Mouse (Mus musculus) left cerebral cortex, postnatal 14 days (tissue): ENCODE results near the gene Clk1. TPM values are rescaled to one million over a fixed set of nuclear protein-coding genes. Genes with fewer than 3 reads are reported as not detected.

Source experiments
- DNase-seq, 2 experiments: peaks; one replicate each; pipeline ENCODE4 v3.0.0; 2021 to 2022; ENCODE audit warnings: low spot score in 2 of 2, mixed read lengths in 1 of 2
- intact Hi-C: fragments of 180-260 bp; cut with DNase I; formaldehyde crosslinking; loops from one replicate; pipeline ENCODE4 v1.15.1; 2025
- long read RNA-seq, 2 experiments: library from polyadenylated mRNA; stranded (forward); transcript quantifications; one replicate each; pipeline ENCODE4 v2.0.0; 2021
- total RNA-seq, 2 experiments: library from RNA; stranded (reverse); gene quantifications; 2 replicates each; pipeline ENCODE4 v1.2.3; 2021

The Clk1 gene
- 100 to 1,000 TPM in 1 of 2 experiments, 10 to 100 TPM in 1; 95.1 to 107 TPM for total RNA-seq
- long read RNA-seq, experiment 1, full-length matches to known transcripts: 5 of 10 reads
- long read RNA-seq, experiment 1, partial matches to known transcripts: 3 of 10 reads
- long read RNA-seq, experiment 1, other reads (novel, unspliced or antisense): 2 of 10 reads
- long read RNA-seq, experiment 2, full-length matches to known transcripts: 21 of 25 reads
- long read RNA-seq, experiment 2, partial matches to known transcripts: 1 of 25 reads
- long read RNA-seq, experiment 2, other reads (novel, unspliced or antisense): 3 of 25 reads

DNA sequence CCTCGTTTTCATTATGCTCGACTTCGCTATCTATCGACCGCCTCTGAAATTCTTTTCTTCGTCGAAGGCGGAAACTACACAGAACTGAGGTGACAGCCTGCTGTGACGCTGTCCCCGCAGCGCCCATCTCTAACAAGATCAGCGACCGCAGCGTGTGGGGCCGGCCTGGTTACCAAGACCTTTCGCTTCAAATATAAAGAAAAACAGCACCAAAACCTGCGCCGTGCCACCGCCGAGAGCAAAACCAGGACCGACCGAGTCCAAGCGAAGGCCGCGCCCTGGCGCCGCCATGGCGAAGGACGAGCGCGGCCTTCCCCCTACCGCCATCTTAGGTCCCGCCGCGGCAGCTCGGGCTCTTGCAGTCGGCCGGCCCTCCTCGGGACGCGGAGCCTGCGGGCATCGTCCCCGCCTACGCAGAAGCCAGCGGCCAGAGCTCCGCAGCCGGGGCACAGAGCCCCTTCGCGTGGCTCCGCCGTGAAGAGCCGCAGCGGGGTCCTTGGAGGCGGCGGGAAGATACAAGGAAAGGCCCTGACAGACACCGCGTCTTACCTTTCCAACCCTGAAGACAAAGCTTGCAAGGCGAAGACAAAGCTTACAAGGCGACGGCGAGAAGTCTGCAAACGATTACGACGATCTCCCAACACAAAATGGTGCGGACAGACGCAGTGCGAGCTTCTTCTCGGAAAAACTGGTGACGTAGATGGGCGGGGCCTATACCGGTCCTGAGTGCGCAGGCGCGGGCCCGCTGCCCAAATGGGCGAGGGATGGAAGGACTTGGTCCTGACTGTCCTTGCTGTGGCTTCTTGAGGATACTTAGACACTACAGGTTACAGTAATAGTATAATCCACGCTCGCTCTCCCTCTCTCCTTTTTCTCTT is at the start of gene Clk1:
Clk1 (minus strand) TSS at position 696 of the 878 bp plus-strand sequence.
- intact Hi-C loops: loop anchor here (2.0 kb wide), 1 partner anchor 21 kb away; the partner anchor contains the start of genes Nif3l1 and Ppil3
- peak; percentile 96 for DNase-seq

DNA sequence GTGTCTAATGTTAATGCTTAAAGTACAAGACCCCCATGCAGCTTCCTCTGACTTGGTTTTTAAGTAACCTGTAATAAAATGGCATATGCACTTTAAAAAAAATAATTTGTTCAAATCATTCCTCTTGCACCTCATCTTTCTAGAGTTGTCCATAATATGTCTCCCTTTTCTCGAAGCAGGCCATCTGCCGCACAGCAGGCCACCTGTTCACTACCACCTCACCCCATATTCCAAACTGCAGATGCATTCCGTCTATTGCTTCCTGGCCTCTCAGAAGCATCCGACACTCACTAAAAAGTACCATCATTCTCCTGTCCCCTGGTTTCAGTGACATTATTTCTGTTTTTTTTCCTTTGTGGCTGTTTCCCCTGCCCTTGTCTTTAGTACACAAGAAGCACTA is 41.7 kb upstream of the Clk1 start:
- no peak for DNase-seq
- intact Hi-C loops: no loop called here

DNA sequence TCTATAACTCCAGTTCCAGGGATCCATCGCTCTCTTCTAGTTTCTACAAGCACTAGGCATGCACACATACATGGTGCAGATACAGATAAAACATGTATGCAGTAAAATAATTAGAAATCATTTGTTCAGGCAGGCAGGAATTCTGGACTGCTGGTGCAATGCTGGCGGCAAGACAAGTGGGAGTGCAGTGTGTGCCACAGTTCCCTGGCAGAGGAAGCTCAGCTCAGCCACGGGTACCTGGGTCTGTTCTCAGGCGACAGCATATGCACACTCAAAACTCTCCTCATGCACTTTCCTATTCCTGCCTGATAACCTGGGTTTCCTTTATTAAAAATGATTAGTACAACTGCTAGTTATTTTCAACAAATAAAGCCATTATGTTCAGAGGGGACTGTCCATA is 41.2 kb upstream of the Clk1 start:
- intact Hi-C loops: no loop called here
- DNase-seq: no peak

DNA sequence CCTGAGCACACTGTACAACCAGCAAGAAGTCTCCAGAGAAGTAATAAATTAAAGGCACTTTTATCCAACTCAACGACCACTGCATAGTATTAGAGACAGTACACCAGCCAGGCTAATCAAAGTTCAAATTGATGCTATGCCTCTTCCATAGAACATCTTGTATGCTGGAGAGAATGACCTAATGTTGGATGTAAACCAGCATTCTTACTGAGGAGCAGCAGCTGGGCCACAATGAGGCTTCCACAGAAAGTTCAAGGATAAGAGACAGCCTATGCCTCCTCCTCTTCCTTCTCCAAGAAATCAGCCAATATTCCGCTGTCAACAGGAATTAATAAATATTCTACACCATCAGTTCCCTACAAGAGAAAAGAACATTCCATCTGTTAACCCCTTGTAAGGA is 40.1 kb upstream of the Clk1 start:
- DNase-seq: no peak
- intact Hi-C loops: no loop called here

DNA sequence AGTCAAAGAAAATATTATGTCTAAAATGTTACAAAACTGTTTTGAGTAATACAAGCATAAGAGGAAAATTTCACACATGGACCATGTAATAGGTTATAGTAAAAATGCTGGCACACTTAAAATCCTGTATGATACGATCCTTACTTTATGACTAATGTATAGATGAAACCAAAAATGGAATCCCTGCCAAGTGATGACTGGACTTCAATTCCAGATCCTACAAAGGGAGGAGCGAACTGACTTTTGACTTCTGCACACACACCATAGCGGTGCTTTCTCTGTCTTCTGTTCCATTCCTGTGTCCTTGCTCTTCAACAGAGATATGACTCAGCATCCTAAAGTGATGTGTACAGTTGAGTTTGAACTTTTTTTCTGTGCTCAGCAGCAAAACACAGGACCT is 36.7 kb upstream of the Clk1 start:
- intact Hi-C loops: no loop called here
- DNase-seq: no peak

DNA sequence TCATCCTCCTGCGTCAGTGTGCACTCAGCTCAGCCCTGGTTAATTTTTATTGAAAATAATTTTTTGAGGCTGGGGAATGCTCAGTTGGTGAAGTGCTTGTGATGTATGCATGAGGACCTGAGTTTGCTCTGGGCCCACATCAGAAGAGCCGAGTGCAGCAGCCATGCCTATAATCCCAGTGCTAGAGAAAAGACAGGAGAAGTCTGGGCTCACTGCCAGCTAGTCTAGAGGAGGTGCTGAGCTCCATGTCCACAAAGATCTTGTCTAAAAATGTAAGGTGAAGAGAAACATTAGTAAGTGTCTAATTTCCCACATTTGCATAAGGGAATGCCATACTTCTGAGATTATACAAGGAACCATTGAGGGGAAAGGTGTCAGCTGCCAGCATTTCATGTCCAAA is 35.0 kb upstream of the Clk1 start:
- peak in 1 of 2 experiments; percentile 26 for DNase-seq
- intact Hi-C loops: no loop called here

DNA sequence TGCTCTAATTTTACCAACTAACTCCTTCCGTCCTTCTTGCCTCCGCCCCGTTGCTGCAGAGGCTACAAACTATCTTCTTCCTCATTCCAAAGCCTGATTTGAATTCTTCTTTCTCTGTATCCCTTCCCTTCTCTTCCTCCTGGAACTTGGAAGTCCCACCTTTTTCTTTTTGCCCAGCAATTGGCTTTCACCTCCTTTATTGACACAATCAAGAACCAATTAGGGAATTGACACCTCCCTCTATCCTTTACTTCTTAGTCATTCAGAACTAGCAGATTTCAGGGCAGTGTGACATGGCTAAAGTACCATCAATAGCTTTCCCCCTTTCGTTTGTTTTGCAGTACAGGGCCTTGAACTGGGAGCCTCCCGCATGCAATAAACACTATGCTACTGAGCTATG is 34.3 kb upstream of the Clk1 start:
- no peak for DNase-seq
- intact Hi-C loops: no loop called here

DNA sequence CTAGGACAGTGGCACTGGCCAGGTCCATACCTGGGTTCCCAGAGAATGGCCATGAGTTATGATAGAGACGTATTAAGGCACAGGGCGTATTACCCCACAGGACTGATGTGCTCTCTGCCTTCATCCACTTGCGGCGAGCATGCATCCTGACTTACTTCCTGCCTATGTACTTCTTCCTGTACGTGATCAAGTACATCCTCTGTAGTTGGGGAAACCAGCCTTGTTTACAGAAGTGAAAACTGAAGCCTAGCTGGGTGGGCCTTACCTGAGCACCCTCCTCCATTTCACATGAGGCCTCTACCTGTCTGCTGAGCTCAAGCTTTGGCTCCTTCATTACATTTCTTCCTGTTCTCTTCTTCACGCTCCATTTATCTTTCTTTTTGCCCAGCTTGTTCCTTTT is 30.4 kb upstream of the Clk1 start:
- intact Hi-C loops: no loop called here
- DNase-seq: no peak

DNA sequence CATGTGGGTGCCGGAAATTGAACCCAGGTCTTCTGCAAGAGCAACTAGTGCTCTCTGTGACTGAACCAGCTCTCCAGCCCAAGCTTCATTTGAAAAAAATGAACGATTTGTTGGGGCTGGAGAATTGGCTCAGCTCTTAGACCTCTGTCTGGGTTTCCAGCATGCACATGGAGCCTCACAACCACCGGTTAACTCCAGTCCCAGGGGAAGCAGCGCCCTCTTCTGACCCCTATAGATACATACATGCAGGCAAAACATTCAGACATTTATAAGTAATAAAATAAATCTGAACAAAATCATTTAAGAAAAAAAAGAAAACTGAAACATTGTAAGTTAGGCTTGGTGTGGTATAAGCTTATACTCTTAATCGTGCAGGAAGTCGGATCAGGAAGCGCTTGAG is 24.5 kb upstream of the Clk1 start:
- intact Hi-C loops: no loop called here
- DNase-seq: no peak

DNA sequence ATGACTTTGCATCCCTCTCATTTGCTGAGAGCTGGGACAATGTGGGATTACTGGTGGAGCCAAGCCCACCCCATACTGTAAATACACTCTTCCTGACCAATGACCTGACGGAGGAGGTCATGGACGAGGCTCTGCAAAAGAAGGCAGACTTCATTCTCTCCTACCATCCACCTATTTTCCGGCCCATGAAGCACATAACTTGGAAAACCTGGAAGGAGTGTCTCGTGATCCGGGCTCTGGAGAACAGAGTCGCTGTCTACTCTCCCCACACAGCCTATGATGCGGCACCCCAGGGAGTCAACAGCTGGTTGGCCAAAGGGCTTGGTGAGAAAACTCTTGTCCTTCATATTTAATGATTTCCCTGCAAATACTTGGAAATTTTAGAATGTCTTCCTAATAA is 23.9 kb upstream of the Clk1 start:
- intact Hi-C loops: no loop called here

DNA sequence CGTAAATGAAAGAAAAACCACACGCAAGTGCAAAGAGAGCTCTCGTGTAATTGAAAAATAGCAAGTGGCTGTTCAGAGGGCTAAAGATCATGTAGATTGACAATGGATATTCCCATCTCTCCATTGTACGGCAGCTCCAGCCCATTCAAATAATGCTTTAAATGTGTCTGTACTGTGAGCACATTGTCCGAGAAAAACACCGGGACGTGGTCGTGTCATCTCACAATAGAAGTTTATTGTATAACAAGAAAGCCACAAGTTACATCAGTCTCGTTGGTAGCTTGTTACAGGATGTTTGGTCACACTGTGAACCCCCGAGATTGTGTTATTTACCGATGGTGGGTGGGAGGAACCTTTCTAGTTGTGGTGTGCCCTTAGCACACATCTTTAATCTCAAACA is 22.0 kb upstream of the Clk1 start:
- intact Hi-C loops: loop anchor here (2.0 kb wide), 1 partner anchor 23 kb away; no protein-coding TSS in a partner anchor
- no peak for DNase-seq

More for the DNA sequence above, 23.9 kb upstream of the Clk1 start:
- no peak for DNase-seq

DNA sequence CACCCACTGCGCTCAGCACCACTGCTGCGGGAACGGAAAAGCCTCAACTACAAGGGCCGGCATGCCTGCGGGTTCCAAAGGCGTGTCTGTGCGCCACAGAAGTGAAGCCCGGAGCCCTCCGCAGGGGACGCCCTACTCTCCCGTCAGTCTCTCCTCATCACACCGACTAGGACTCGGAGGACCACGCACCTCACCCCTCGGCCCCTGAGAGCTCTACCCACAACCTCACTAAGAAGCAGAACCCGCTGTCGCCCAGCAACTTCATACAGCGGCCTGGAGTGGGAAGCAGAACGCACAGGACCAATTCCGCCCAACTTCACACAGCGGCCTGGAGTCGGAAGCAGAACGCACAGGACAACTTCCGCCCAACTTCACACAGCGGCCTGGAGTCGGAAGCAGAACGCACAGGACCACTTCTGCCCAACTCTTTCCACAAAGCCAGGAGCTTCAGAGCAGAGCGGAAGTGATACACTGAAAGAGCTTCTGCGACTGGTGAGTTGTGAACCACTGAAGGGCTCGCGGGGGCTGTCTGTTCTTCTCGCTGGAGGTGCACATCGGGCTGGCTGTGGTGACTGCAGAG is 21.4 kb upstream of the Clk1 start, which contains the start of the genes Nif3l1 and Ppil3:
Nif3l1 (plus strand) TSS at position 9 of the 580 bp plus-strand sequence.
Ppil3 (minus strand) TSS at position 344 of the 580 bp plus-strand sequence.
- intact Hi-C loops: loop anchor here (2.0 kb wide), 1 partner anchor 22 kb away; no protein-coding TSS in a partner anchor
- peak; percentile 91 to 95 for DNase-seq

DNA sequence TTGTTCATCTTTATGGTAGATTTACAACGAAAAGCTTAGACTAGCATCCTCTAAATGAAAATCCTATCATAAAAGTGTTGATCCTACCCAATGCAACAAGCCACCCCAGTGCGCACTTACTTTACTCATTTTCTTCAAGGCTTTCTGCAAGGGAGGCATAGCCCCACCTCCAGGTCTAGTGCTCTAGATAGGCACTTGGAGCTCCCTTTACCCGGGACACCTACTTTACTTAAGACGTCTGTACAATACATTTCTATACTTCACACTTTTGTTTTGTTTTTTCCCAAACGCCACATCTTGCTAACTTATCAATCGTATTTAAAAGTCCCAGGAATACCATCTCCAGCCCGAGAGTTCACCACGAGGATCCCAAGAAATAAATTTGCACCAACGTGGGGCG is 20.8 kb upstream of the Clk1 start:
- intact Hi-C loops: loop anchor here (2.0 kb wide), 1 partner anchor 22 kb away; no protein-coding TSS in a partner anchor
- no peak for DNase-seq

DNA sequence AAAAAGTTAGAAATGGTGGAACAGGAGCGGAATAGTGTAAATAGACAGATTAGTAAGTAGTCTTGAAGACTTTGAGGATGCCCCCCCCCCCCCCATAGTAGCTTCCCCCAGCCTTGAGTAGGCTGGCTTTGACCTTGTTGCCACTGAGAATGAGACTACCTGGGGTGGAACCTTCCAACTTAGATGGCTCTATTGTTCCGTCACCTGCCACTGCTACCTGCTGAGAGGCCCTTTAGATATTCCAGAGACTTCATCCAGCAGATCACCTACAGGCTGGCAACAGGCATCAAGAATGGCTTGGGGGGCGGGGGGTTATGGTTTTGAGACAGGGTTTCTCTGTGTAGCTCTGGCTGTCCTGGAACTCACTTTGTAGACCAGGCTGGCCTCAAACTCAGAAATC is 685 bp upstream of the Clk1 start:
- intact Hi-C loops: no loop called here

DNA sequence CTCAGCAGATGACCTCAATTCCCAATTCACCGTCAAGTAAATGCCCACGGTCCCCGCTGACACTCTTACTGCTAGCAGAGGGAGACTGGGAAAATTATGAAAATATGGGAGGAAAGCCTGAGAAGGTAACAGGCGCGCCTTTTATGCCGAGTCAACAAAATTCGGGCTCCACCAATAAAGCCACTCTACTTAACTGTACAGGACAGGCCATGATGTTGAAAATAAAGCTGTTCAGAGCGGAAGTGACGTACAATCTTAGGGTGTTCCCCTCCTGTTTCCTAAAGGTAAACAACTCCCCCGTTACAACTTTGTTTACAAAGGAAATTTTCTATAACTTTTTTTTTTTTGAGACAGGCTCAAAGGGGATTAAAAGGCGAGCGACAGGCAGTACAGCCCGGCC is 987 bp downstream of the Clk1 start:
- intact Hi-C loops: loop anchor here (2.0 kb wide), 1 partner anchor 22 kb away; the partner anchor contains the start of genes Nif3l1 and Ppil3
- DNase-seq: no peak

More for the DNA sequence above, 685 bp upstream of the Clk1 start:
- DNase-seq: no peak

DNA sequence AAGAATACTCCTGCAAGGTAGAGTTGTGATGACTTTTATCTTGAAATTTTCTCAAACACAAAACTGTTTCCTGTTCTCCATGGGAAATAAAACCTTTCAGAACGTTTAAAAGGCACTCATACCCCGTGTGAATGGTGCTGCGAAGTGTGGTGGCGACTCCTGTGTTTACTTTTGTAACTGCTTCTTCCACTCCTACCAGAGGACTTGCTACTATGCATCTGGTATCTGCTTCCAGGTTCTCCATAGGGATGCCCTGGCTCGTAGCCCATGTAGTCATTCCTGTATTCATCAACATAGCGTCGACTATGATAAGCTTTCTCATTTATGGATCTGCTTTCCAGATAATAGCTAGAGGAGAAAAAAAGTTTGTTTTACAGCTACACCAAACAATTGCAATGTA is 2.9 kb downstream of the Clk1 start:
- intact Hi-C loops: no loop called here
- no peak for DNase-seq

DNA sequence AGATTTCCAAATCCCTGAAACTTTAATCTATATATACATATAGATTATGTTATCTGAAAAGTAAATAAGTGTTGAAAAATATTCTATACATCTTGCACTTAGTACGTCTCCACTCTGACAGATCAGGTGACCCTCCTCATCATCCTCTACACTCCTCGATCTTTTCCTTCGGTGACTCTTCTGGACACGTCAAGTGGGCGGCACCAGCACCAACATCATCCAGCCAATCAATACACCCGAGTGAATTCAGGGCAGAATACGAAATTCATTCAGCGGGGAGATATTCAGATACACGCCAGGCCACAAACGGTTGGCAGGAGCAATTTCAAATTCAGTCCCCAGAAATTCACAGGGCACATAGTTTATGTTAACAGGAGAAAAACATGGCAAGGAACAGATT is 3.8 kb downstream of the Clk1 start:
- intact Hi-C loops: no loop called here
- DNase-seq: no peak

DNA sequence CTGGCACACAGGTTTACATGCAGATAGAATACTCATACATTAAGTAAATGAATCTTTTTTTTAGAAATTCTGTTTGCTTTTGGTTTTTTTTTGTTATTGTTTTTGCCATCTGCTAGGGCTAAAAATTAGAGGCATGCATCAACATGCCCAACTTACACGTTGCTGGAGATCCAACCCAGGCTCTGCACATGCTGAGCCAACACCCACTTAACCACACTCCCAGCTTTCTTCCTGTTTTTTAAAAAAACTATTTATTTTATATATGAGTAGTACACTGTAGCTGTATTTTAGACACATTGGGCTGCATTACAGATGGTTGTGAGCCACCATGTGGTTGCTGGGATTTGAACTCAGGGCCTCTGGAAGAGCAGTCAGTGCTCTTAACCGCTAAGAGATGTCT is 7.8 kb downstream of the Clk1 start:
- DNase-seq: no peak
- intact Hi-C loops: no loop called here

DNA sequence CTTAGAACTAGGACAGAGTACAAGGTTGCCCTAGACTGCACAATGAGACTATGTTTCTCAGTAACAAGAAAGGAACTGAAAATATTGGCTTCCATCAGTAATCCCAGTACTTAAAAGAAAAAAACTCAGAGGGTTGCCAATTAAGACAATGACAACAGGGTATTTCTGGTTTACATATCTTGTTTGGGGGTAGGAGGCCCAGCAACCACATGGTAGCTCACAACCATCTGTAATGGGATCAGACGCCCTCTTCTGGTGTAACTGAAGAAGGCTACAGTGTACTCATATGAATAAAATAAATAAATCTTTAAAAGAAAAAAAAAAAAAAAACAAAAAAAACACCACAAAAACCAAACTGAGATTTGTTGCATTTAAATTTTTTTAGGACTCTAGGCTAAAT is 8.4 kb downstream of the Clk1 start:
- no peak for DNase-seq
- intact Hi-C loops: no loop called here

DNA sequence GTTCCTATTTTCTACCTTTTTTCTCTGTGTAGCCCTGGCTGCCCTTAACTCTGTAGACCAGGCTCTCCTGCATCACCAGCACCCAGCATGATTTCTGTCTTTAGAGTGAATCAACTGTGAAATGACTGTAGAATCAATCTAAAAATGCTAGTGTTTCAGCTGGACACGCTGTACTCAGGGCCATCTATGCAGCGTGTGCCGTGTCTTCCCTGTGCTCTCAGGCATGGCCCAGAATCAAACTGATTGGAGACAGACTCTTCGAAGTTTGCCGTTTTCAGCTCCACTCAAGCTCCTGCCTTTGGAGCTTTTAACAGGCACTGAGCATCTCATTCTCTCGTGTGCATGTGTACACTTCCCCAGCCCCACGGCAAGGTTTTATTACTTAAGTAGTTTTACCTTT is 13.1 kb downstream of the Clk1 start:
- intact Hi-C loops: no loop called here
- no peak for DNase-seq
